Mouse (Mus musculus) adrenal gland, postnatal 36 days (tissue): ENCODE data around the gene Terb1. TPM values are rescaled to one million over a fixed set of nuclear protein-coding genes. Genes with fewer than 3 reads are reported as not detected.

Source experiments
- DNase-seq, 2 experiments: peaks; one replicate each; pipeline ENCODE4 v3.0.0; 2021; ENCODE audit warnings: mixed read lengths in 1 of 2
- total RNA-seq, 2 experiments: library from RNA; stranded (reverse); gene quantifications; 2 replicates each; pipeline ENCODE4 v1.2.3; 2021

Terb1 gene
- total RNA-seq, 2 experiments from 2014 or later = not detected

- DNase-seq = no peak
These were observed 57.5 kb downstream of the Terb1 start for GRCm38 (mm10) chr8:104452177-104452576.

GRCm38 (mm10) chr8:104448796-104449195 lies 60.9 kb downstream of the Terb1 start:
- no peak for DNase-seq

GRCm38 (mm10) chr8:104446016-104446415 lies 63.7 kb downstream of the Terb1 start:
- DNase-seq = no peak

- no peak for DNase-seq
These were observed 64.5 kb downstream of the Terb1 start for GRCm38 (mm10) chr8:104445248-104445647.

GRCm38 (mm10) chr8:104443125-104443679 lies 66.5 kb downstream of the Terb1 start:
- no peak for DNase-seq

- DNase-seq = peak; percentile 94 to 97
These were observed 67.2 kb downstream of the Terb1 start, which contains the start of gene Dync1li2 for GRCm38 (mm10) chr8:104442299-104443124. Gene Dync1li2 (minus strand): TSS chr8:104443047.

GRCm38 (mm10) chr8:104441613-104442012 lies 68.1 kb downstream of the Terb1 start:
- DNase-seq = no peak

GRCm38 (mm10) chr8:104439461-104439860 lies 70.2 kb downstream of the Terb1 start:
- no peak for DNase-seq

GRCm38 (mm10) chr8:104437494-104438135 lies 72.1 kb downstream of the Terb1 start:
- no peak for DNase-seq

GRCm38 (mm10) chr8:104436591-104436990 lies 73.1 kb downstream of the Terb1 start:
- DNase-seq = no peak

- peak; percentile 100 for DNase-seq
These were observed 73.7 kb downstream of the Terb1 start for GRCm38 (mm10) chr8:104436038-104436437.

GRCm38 (mm10) chr8:104434826-104435354 lies 74.8 kb downstream of the Terb1 start:
- no peak for DNase-seq

- peak; percentile 82 to 83 for DNase-seq
These were observed 75.4 kb downstream of the Terb1 start for GRCm38 (mm10) chr8:104434275-104434674.

- DNase-seq = no peak
These were observed 76.4 kb downstream of the Terb1 start for GRCm38 (mm10) chr8:104433191-104433842.

- no peak for DNase-seq
These were observed 77.1 kb downstream of the Terb1 start for GRCm38 (mm10) chr8:104432656-104433055.

GRCm38 (mm10) chr8:104430230-104430629 lies 79.5 kb downstream of the Terb1 start:
- peak in 1 of 2 experiments; percentile 53 for DNase-seq

GRCm38 (mm10) chr8:104427703-104428102 lies 82.0 kb downstream of the Terb1 start:
- DNase-seq = no peak

- no peak for DNase-seq
These were observed 87.4 kb downstream of the Terb1 start for GRCm38 (mm10) chr8:104422313-104422712.

- DNase-seq = no peak
These were observed 93.7 kb downstream of the Terb1 start for GRCm38 (mm10) chr8:104416022-104416421.

- DNase-seq = no peak
These were observed 95.5 kb downstream of the Terb1 start for GRCm38 (mm10) chr8:104414204-104414603.

- no peak for DNase-seq
These were observed 95.9 kb downstream of the Terb1 start for GRCm38 (mm10) chr8:104413770-104414169.
